11 mouse cellular contexts compared by ENCODE assay signal in genomic region chr2:6540092-6540491, GRCm38 (mm10).
A peak's percentile ranks its signal among the peaks of the same experiment; 100 is the strongest.
DNase-seq lines count a peak whose midpoint lies in the region; ATAC-seq and TF ChIP-seq lines count a peak whose summit lies in the region.
"Had no signal": no experiment of that assay in that cellular context is flagged by ENCODE, and none has a peak within 500 bp of the region (broad histone marks: within the 10 kb centered on the region; RNA-seq: fewer than 3 reads in every experiment).

No protein-coding gene starts in this region.

- no peaks in the 10 kb centered on the region for H3K9me3 ChIP-seq in lung, embryonic 14.5 days (ENCODE audit: low read depth, low read length)
- no peaks in the 10 kb centered on the region for H3K9me3 ChIP-seq in forebrain, postnatal 0 days (ENCODE audit: low read length)
- H3K9me3 ChIP-seq in heart, embryonic 16.5 days (replicated peaks; ENCODE audit: control insufficient read depth, low read length), result no peaks in the 10 kb centered on the region

- no peak overlapping the region for H3K4me2 ChIP-seq in lung, embryonic 14.5 days
- H3K4me2 ChIP-seq in forebrain, postnatal 0 days (ENCODE audit: low read depth), result no peak overlapping the region
- H3K4me2 ChIP-seq in heart, embryonic 16.5 days (ENCODE audit: low read depth, low read length), result no peak overlapping the region

- H3K36me3 ChIP-seq in lung, embryonic 14.5 days (ENCODE audit: insufficient read depth), result no peaks in the 10 kb centered on the region
- H3K36me3 ChIP-seq in forebrain, postnatal 0 days (ENCODE audit: insufficient read depth), result peaks cover 14% of the 10 kb centered on the region
- no peaks in the 10 kb centered on the region for H3K36me3 ChIP-seq in heart, embryonic 16.5 days (ENCODE audit: control insufficient read depth, insufficient read depth)

- 42% methylated on average over 11 of the region's 11 CpGs for WGBS in lung, embryonic 14.5 days
- 76% methylated on average over 11 of the region's 11 CpGs for WGBS in lung, adult 2 months
- WGBS in forebrain, postnatal 0 days, result 58% methylated on average over 11 of the region's 11 CpGs
- 39% methylated on average over 11 of the region's 11 CpGs for WGBS in heart, embryonic 16.5 days

- no peak overlapping the region for H3K4me3 ChIP-seq in lung, embryonic 14.5 days (ENCODE audit: low read depth, low read length)
- H3K4me3 ChIP-seq in lung, adult 2 months (replicated peaks; ENCODE audit: extremely low read depth, low read depth, low read length), result no peak overlapping the region
- H3K4me3 ChIP-seq in forebrain, postnatal 0 days (ENCODE audit: low read depth, low read length), result no peak overlapping the region
- H3K4me3 ChIP-seq in heart, embryonic 16.5 days (ENCODE audit: low read length), result no peak overlapping the region

- ATAC-seq in lung, embryonic 14.5 days (ENCODE audit: insufficient read depth), result peak; percentile 87
- peak; percentile 32 for ATAC-seq in forebrain, postnatal 0 days
- peak; percentile 74 for ATAC-seq in heart, embryonic 16.5 days (replicated peaks; ENCODE audit: extremely low read depth, insufficient read depth, low FRiP score)
- ATAC-seq in activated CD4-positive, CD25-positive, alpha-beta regulatory T cell, adult 4 months, result no peak

- TF ChIP-seq CTCF in lung, embryonic 14.5 days (IDR thresholded peaks at IDR 0.05; ENCODE audit: low read depth), result no peak
- no peak for TF ChIP-seq CTCF in lung, adult 2 months (IDR thresholded peaks at IDR 0.05; ENCODE audit: insufficient read depth, low read length)
- TF ChIP-seq CTCF in forebrain, postnatal 0 days (IDR thresholded peaks at IDR 0.05; ENCODE audit: low read depth), result no peak

- no peak overlapping the region for H3K9ac ChIP-seq in lung, embryonic 14.5 days
- H3K9ac ChIP-seq in forebrain, postnatal 0 days, result no peak overlapping the region
- H3K9ac ChIP-seq in heart, embryonic 16.5 days (ENCODE audit: low read length), result no peak overlapping the region

- no peaks in the 10 kb centered on the region for H3K27me3 ChIP-seq in lung, embryonic 14.5 days (ENCODE audit: insufficient read depth, low read length)
- H3K27me3 ChIP-seq in forebrain, postnatal 0 days (ENCODE audit: insufficient read depth, low read length), result no peaks in the 10 kb centered on the region
- no peaks in the 10 kb centered on the region for H3K27me3 ChIP-seq in heart, embryonic 16.5 days (ENCODE audit: control insufficient read depth, insufficient read depth, low read length)

- H3K27ac ChIP-seq in lung, embryonic 14.5 days (ENCODE audit: low read depth), result no peak overlapping the region
- peak overlapping the region; percentile 47; the same call in 1 of the 2 replicates for H3K27ac ChIP-seq in forebrain, postnatal 0 days (ENCODE audit: low read depth, low read length)
- H3K27ac ChIP-seq in heart, embryonic 16.5 days (ENCODE audit: low read length), result no peak overlapping the region; the same call in 1 of the 2 replicates

- peak; percentile 79 for DNase-seq in lung, embryonic 14.5 days
- no peak for DNase-seq in lung, adult 2 months
- DNase-seq in forebrain, postnatal 0 days, result no peak
- peak; percentile 33 to 79 for DNase-seq in lung, postnatal 4 days
- DNase-seq in Muller cell, postnatal 12 days (ENCODE audit: inconsistent ontology term), result no peak
- DNase-seq in retina, embryonic 14.5 days (ENCODE audit: low spot score), result no peak
- DNase-seq: adrenal gland, adult 2 months; cerebellum, adult 11-12 months; kidney, postnatal 14 days had no signal

- no peak for TF ChIP-seq POLR2A in lung, adult 2 months (IDR thresholded peaks at IDR 0.05; ENCODE audit: borderline replicate concordance, extremely low read depth, low read depth, low read length)

- H3K4me1 ChIP-seq in lung, embryonic 14.5 days (ENCODE audit: insufficient read depth), result no peaks in the 10 kb centered on the region
- no peaks in the 10 kb centered on the region for H3K4me1 ChIP-seq in lung, adult 2 months (ENCODE audit: control insufficient read depth, insufficient read depth, low read length)
- H3K4me1 ChIP-seq in forebrain, postnatal 0 days (ENCODE audit: insufficient read depth), result no peaks in the 10 kb centered on the region; the same call in 1 of the 2 replicates
- peaks cover 24% of the 10 kb centered on the region for H3K4me1 ChIP-seq in heart, embryonic 16.5 days (ENCODE audit: control insufficient read depth, insufficient read depth, low read length)

Comparison
In these comparisons a context has a peak if more than half of its experiments do, and no peak if none do; other contexts are left out.
1. DNase-seq: peak in lung, embryonic 14.5 days (single experiment) and lung, postnatal 4 days (2 of 2); none in lung, adult 2 months (single experiment), forebrain, postnatal 0 days (single experiment), Muller cell, postnatal 12 days (single experiment) and retina, embryonic 14.5 days (single experiment).